Mouse (Mus musculus): Measurements from ENCODE around the gene Phf11c. TPM values are rescaled to one million over a fixed set of nuclear protein-coding genes. Genes with fewer than 3 reads are reported as not detected.

The Phf11c gene
- total and polyA plus RNA-seq, 3 experiments = 1.1 to 2.4 (median 1.8) TPM

DNA sequence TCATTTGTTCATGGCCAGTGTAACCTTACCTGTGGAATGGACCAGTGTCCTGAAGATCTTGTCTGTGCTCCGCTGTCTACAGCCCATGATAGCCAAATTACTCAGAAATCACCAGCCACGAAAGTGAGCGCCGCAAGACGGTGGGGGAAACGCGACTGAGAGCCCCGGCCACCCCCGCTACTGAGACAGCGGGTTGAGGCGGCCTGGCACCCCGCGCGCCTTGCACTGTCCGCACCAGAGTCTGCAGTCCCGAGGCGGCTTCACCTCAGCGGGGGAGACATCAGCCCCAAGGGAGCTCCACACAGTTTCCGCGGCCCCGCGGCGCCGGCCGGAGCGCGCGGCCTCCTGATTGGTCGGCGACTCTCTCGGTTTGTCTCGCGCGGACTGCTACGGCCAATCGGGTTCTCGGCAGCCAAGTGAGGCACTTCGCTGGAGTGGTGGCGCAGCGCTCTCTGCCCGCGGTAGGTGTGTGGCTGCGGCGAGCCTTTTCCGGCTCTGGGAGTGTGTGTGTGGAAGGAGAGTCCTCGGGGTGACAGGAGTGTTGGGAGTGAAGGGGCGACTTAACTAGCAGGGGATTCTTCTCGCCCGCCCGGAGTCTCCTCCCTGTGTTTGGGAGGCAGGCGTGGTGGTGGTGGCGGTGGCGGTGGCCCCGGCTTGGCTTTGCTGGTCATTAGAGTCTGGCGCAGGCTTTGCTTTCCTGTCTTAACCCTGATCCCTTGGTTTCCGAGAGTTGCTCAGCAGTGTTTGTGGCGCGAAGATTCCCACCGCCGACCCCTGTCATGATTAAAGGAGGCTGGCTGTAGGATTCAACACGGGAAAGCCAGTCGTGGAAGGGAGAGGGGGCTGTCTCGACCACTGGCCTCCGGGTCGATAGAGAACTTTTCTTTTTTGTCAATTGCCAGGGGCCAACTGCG is 45.6 kb upstream of the Phf11c start, which contains the start of the genes Setdb2 and Cab39l (continued):
- TF ChIP-seq ZMIZ1 (IDR thresholded peaks at IDR 0.05; ENCODE audit: low read depth, low read length) (no peak; the same call in none of the 2 replicates), TBP (conservative IDR thresholded peaks at IDR 0.05; ENCODE audit: low read depth, low read length) (peak; percentile 76; the same call in 1 of the 2 replicates), CHD2 (IDR thresholded peaks at IDR 0.05; ENCODE audit: low read length) (peak; percentile 98), HCFC1 (IDR thresholded peaks at IDR 0.05; ENCODE audit: low read depth, low read length) (peak; percentile 73), UBTF (IDR thresholded peaks at IDR 0.05; ENCODE audit: low read depth, low read length) (peak; percentile 67; the same call in 1 of the 2 replicates), EP300 (IDR thresholded peaks at IDR 0.05; ENCODE audit: low read length) (no peak), JUN (IDR thresholded peaks at IDR 0.05; ENCODE audit: insufficient read depth, low read depth, low read length) (no peak), ELF1 (IDR thresholded peaks at IDR 0.05; ENCODE audit: low read depth, low read length) (peak; percentile 80), ZKSCAN1 (IDR thresholded peaks at IDR 0.05; ENCODE audit: borderline replicate concordance, low read depth, low read length) (no peak), CHD1 (IDR thresholded peaks at IDR 0.05; ENCODE audit: low read depth, low read length) (no peak; the same call in 1 of the 2 replicates), BHLHE40 (IDR thresholded peaks at IDR 0.05; ENCODE audit: low read depth, low read length) (no peak), KAT2A (IDR thresholded peaks at IDR 0.05; ENCODE audit: insufficient replicate concordance, low read length) (peak; percentile 70; the same call in 1 of the 2 replicates), ETS1 (conservative IDR thresholded peaks at IDR 0.05; ENCODE audit: low read depth, low read length) (no peak), E2F4 (IDR thresholded peaks at IDR 0.05; ENCODE audit: insufficient replicate concordance, low read depth, low read length) (0 out of 2 replicates have a peak, but pooled peaks have one; percentile 51), MAZ (IDR thresholded peaks at IDR 0.05; ENCODE audit: low read depth, low read length) (no peak), RAD21 (IDR thresholded peaks at IDR 0.05; ENCODE audit: low read depth, low read length) (peak; percentile 35), ZC3H11A (IDR thresholded peaks at IDR 0.05; ENCODE audit: low read depth, low read length) (no peak), SIN3A (IDR thresholded peaks at IDR 0.05; ENCODE audit: low read length) (no peak; the same call in 1 of the 2 replicates), TCF12 (IDR thresholded peaks at IDR 0.05; ENCODE audit: low read depth, low read length) (peak; percentile 78), PAX5 (IDR thresholded peaks at IDR 0.05; ENCODE audit: low read length) (no peak)

DNA sequence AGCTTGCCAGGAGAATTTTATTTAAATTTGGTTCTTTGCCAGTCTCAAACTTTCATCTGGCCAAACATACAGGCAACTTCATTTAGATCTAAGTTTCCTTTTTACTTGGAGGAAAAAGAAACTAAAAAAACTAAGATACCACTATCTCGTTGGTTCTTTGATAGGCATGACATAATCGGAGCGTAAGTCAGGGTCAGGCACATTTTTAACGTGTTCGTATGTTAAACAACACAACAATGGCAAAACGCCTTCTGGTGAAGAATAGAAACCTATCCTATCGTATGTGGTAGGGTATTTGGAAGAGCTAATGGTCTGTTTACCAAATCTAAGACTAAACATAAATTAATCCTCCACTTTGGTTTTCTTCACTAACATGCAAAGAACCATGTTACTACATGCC is 44.9 kb upstream of the Phf11c start:
- no peak for DNase-seq (ENCODE audit: extremely low read depth)
- peaks cover 33% of the 10 kb centered on the region for H3K79me2 ChIP-seq (replicated peaks; ENCODE audit: control insufficient read depth, extremely low read depth, insufficient read depth, poor library complexity, severe bottlenecking)
- peak overlapping the region; percentile 84 for H3K9ac ChIP-seq (ENCODE audit: insufficient read depth, low read depth)
- H3K4me2 ChIP-seq (ENCODE audit: insufficient read depth, low read depth, poor library complexity, severe bottlenecking) = peak overlapping the region; percentile 84
- no peak for TF ChIP-seq MAZ (IDR thresholded peaks at IDR 0.05; ENCODE audit: low read depth, low read length)
- TF ChIP-seq TCF12 (IDR thresholded peaks at IDR 0.05; ENCODE audit: low read depth, low read length) = no peak
- no peak for TF ChIP-seq UBTF (IDR thresholded peaks at IDR 0.05; ENCODE audit: low read depth, low read length)
- TF ChIP-seq CHD1 (IDR thresholded peaks at IDR 0.05; ENCODE audit: low read depth, low read length) = peak; percentile 71; the same call in 1 of the 2 replicates
- no peak for TF ChIP-seq MEF2A (IDR thresholded peaks at IDR 0.05; ENCODE audit: borderline replicate concordance, low read depth, low read length)
- TF ChIP-seq ZNF384 (IDR thresholded peaks at IDR 0.05; ENCODE audit: low read depth, low read length) = no peak
- TF ChIP-seq USF2 (conservative IDR thresholded peaks at IDR 0.05; ENCODE audit: low read depth, low read length) = no peak
- 0 out of 2 replicates have a peak, but pooled peaks have one; percentile 37 for TF ChIP-seq MYC (IDR thresholded peaks at IDR 0.05; ENCODE audit: low read depth, low read length)
- TF ChIP-seq ZKSCAN1 (IDR thresholded peaks at IDR 0.05; ENCODE audit: borderline replicate concordance, low read depth, low read length) = no peak
- no peak for TF ChIP-seq JUND (conservative IDR thresholded peaks at IDR 0.05; ENCODE audit: low read depth, low read length)
- peak; percentile 14; the same call in 1 of the 2 replicates for TF ChIP-seq MXI1 (IDR thresholded peaks at IDR 0.05; ENCODE audit: low read depth, low read length)
- no peak for TF ChIP-seq E2F4 (IDR thresholded peaks at IDR 0.05; ENCODE audit: insufficient replicate concordance, low read depth, low read length)
- TF ChIP-seq ELF1 (IDR thresholded peaks at IDR 0.05; ENCODE audit: low read depth, low read length) = no peak
- peak overlapping the region; percentile 72 to 85 (median 85) for H3K4me3 ChIP-seq (replicated peaks in 1 of 3; ENCODE audit: low read depth in 2 of 3, low read length in 2 of 3, poor library complexity in 1 of 3)
- H3K27ac ChIP-seq (ENCODE audit: insufficient read depth, low read depth) = no peak overlapping the region; the same call in 1 of the 2 replicates
- dilution Hi-C loops (cut with MboI; ENCODE audit: extremely low pct_ligation_motif_present, extremely low pct_unique_long_range_greater_than_20kb, low sequenced_read_pairs) (no loop called here), in situ Hi-C loops (cut with MboI; ENCODE audit: low pct_ligation_motif_present, low pct_unique_long_range_greater_than_20kb, low sequenced_read_pairs) (no loop called here)
- no peaks in the 10 kb centered on the region for H3K27me3 ChIP-seq (replicated peaks)
- H3K36me3 ChIP-seq (replicated peaks in 1 of 2; ENCODE audit: control insufficient read depth in 1 of 2, insufficient read depth in 1 of 2, low read length in 1 of 2) = peaks cover 4 to 6% of the 10 kb centered on the region in 2 experiments
- no peaks in the 10 kb centered on the region for H3K9me3 ChIP-seq (replicated peaks; ENCODE audit: low read length)
- H3K4me1 ChIP-seq (ENCODE audit: control insufficient read depth in 1 of 2, insufficient read depth in 2 of 2) = peaks cover 0 to 27% of the 10 kb centered on the region in 2 experiments; a peak in 2 of 4 replicates

All from CH12.LX (cell line).